ENCODE assay signal across 16 mouse cellular contexts in genomic region chr13:26699062-26699684, GRCm38 (mm10).
DNase-seq lines count a peak whose midpoint lies in the region; ATAC-seq lines count a peak whose summit lies in the region.
"Had no signal": no experiment of that assay in that cellular context is flagged by ENCODE, and none has a peak within 500 bp of the region (broad histone marks: within the 10 kb centered on the region; RNA-seq: fewer than 3 reads in every experiment).

No protein-coding gene starts in this region.

- H3K27me3 ChIP-seq in hindbrain, embryonic 11.5 days (ENCODE audit: control insufficient read depth, insufficient read depth, low read length) = no peaks in the 10 kb centered on the region
- H3K27me3 ChIP-seq in midbrain, embryonic 11.5 days (ENCODE audit: control insufficient read depth, insufficient read depth, low read length) = no peaks in the 10 kb centered on the region
- H3K27me3 ChIP-seq: embryonic facial prominence, embryonic 15.5 days; heart, embryonic 13.5 days; liver, embryonic 12.5 days; lung, embryonic 15.5 days had no signal

- intact Hi-C loops in gastrocnemius, postnatal 36 days (cut with DNase I) = no loop called here

- H3K9ac ChIP-seq in hindbrain, embryonic 11.5 days (ENCODE audit: low read depth, low read length) = no peak overlapping the region
- no peak overlapping the region for H3K9ac ChIP-seq in midbrain, embryonic 11.5 days (ENCODE audit: low read length)
- H3K9ac ChIP-seq: embryonic facial prominence, embryonic 15.5 days; heart, embryonic 13.5 days; liver, embryonic 12.5 days; lung, embryonic 15.5 days had no signal

- H3K27ac ChIP-seq in hindbrain, embryonic 11.5 days (ENCODE audit: low read depth, low read length) = no peak overlapping the region
- no peak overlapping the region for H3K27ac ChIP-seq in midbrain, embryonic 11.5 days (ENCODE audit: low read depth, low read length)
- H3K27ac ChIP-seq: embryonic facial prominence, embryonic 15.5 days; heart, embryonic 13.5 days; liver, embryonic 12.5 days; lung, embryonic 15.5 days had no signal

- no peaks in the 10 kb centered on the region for H3K9me3 ChIP-seq in hindbrain, embryonic 11.5 days (ENCODE audit: control insufficient read depth, low read length)
- H3K9me3 ChIP-seq in midbrain, embryonic 11.5 days (ENCODE audit: control insufficient read depth, low read length) = no peaks in the 10 kb centered on the region
- H3K9me3 ChIP-seq: embryonic facial prominence, embryonic 15.5 days; heart, embryonic 13.5 days; liver, embryonic 12.5 days; lung, embryonic 15.5 days had no signal

- peak; percentile 61 for ATAC-seq in hindbrain, embryonic 11.5 days (ENCODE audit: low FRiP score)
- peak; percentile 79 for ATAC-seq in midbrain, embryonic 11.5 days (ENCODE audit: low FRiP score)
- ATAC-seq: intestine, postnatal 0 days; liver, embryonic 12.5 days had no signal

- no peaks in the 10 kb centered on the region for H3K36me3 ChIP-seq in hindbrain, embryonic 11.5 days (ENCODE audit: control insufficient read depth, insufficient read depth, low read length)
- no peaks in the 10 kb centered on the region for H3K36me3 ChIP-seq in midbrain, embryonic 11.5 days (ENCODE audit: control insufficient read depth, insufficient read depth, low read length)
- H3K36me3 ChIP-seq: embryonic facial prominence, embryonic 15.5 days; heart, embryonic 13.5 days; liver, embryonic 12.5 days; lung, embryonic 15.5 days had no signal

- WGBS in hindbrain, embryonic 11.5 days = 30% methylated on average over 4 of the region's 4 CpGs
- 19% methylated on average over 4 of the region's 4 CpGs for WGBS in midbrain, embryonic 11.5 days

- H3K4me2 ChIP-seq in hindbrain, embryonic 11.5 days (replicated peaks; ENCODE audit: low read depth, low read length) = no peak overlapping the region
- H3K4me2 ChIP-seq in midbrain, embryonic 11.5 days = no peak overlapping the region
- H3K4me2 ChIP-seq: embryonic facial prominence, embryonic 15.5 days; heart, embryonic 13.5 days; liver, embryonic 12.5 days; lung, embryonic 15.5 days had no signal

- no peak overlapping the region for H3K4me3 ChIP-seq in hindbrain, embryonic 11.5 days (ENCODE audit: low read depth, low read length)
- H3K4me3 ChIP-seq in midbrain, embryonic 11.5 days (ENCODE audit: low read depth, low read length) = no peak overlapping the region
- H3K4me3 ChIP-seq: embryonic facial prominence, embryonic 15.5 days; heart, embryonic 13.5 days; liver, embryonic 12.5 days; lung, embryonic 15.5 days had no signal

- H3K4me1 ChIP-seq in hindbrain, embryonic 11.5 days (replicated peaks; ENCODE audit: control insufficient read depth, insufficient read depth, low read length) = no peaks in the 10 kb centered on the region
- 0 out of 2 replicates have a peak, but pooled peaks cover 3% of the 10 kb centered on the region for H3K4me1 ChIP-seq in midbrain, embryonic 11.5 days (ENCODE audit: control insufficient read depth, insufficient read depth, low read length)
- H3K4me1 ChIP-seq: embryonic facial prominence, embryonic 15.5 days; heart, embryonic 13.5 days; liver, embryonic 12.5 days; lung, embryonic 15.5 days had no signal

- peak; percentile 70 for DNase-seq in adipocyte (ENCODE audit: low spot score)
- DNase-seq in embryo, embryonic 10 days (ENCODE audit: low spot score) = peak; percentile 29
- DNase-seq in hindbrain, embryonic 11.5 days (ENCODE audit: low spot score) = peak; percentile 11
- DNase-seq in midbrain, embryonic 11.5 days (ENCODE audit: low spot score, missing footprints) = peak; percentile 86
- no peak for DNase-seq in gastrocnemius, postnatal 36 days
- DNase-seq in heart, adult 18-20 months = no peak
- DNase-seq in gastrocnemius, adult 8-10 months (ENCODE audit: low spot score in 2 of 2) = no peak
- DNase-seq: cerebellum, postnatal 25 days; gastrocnemius, postnatal 14 days; heart, postnatal 36 days; thymus, postnatal 4 days had no signal

Comparison
In these comparisons a context has a peak if more than half of its experiments do, and no peak if none do; other contexts are left out.
1. DNase-seq: peak in adipocyte (single experiment), embryo, embryonic 10 days (single experiment), hindbrain, embryonic 11.5 days (single experiment) and midbrain, embryonic 11.5 days (single experiment); none in gastrocnemius, postnatal 36 days (0 of 2), heart, adult 18-20 months (0 of 2) and gastrocnemius, adult 8-10 months (0 of 2).